Mouse (Mus musculus) mesoderm, embryonic 11.5 days (tissue): Measurements from ENCODE around the gene Sult4a1.
"Not testable (repeated sequence)": the region's sequence is repeated elsewhere in the genome, so short reads cannot be mapped to it uniquely, and the experiment has no call there.

Experiments
- DNase-seq: peaks from one replicate; pipeline ENCODE4 v3.0.0-alpha.2; 2012; ENCODE audit warnings: low read depth, low spot score

Sult4a1 gene

GRCm38 (mm10) chr15:84097536-84097935, 8.0 kb downstream of the Sult4a1 start:
- DNase-seq = not testable (repeated sequence)

DNA sequence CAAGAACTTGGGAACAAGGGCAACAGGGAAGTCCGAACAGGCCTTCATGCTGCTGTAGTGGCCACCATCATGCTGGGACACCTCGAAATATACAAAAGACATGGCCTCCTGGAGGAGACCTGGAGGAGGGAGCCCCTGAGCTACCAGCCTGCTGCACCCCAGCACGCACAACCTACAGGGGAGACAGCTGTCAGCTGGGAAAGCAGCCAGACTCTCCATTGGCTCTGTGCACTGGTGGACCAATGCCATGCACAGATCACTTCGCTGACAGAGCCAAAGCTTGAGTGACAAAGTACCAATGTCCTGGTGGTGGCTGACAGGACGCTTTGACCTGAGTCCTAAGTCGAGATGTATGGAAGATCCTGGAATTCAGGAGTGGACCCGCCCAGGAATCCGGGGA, 9.5 kb downstream of the Sult4a1 start:
- DNase-seq = no peak

GRCm38 (mm10) chr15:84094921-84095320, 10.6 kb downstream of the Sult4a1 start:
- no peak for DNase-seq

DNA sequence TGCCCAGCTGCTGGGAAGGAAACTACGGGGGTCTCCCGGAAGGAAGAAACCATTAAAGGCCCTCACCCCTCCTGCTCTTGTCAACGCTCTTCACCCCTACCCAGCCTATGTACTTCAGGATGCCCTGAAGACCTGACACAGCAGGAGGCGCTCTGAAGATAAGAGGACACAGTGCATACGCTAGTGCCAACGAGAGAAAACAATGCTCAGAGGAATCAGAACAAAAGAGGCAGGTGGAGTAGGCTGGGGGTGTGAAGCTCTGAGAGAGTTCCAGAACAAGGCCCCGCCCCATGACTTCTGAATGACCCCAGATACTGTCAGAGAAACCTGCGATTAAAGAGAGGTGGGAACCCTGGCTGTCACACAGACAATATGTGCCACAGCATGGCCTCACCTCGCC, 18.8 kb downstream of the Sult4a1 start:
- no peak for DNase-seq

DNA sequence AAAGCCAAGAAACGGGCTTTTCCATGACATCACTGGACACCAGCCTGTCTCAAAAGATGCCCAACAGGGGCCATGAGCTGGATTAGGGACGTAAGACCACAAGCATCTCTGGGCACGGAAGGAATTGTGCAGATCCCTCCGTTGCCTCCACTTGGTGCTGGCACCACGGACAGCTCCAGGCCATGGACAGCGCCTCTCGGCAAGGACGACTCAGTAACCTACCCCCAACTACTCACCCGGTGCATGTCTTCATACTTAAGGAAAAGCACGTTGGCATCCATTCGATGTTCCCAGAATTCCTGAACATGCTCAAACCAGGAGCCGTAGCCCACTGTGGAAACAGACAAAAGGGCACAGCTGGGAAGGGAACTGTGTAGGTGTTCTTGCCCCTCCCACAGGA, 19.2 kb downstream of the Sult4a1 start:
- peak; percentile 54 for DNase-seq

DNA sequence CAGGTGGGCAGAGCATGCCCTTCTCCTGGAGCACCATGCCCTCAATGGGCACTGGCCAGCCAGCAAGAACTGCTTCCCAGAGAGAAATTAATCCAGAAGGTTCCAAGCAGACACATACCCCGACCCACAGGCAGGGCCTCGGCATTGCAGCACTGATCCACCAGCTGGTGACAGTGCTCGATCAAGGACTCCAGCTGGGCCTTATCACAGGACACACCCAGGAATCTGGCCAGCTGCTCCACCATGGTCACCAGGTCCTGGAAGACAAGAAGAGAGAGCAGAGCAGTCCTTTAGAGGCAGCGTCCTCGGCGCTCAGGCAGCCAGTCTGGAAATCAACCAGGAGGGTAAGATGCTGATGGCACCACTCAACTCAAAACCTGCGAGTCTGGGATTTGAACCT, 25.5 kb downstream of the Sult4a1 start:
- DNase-seq = no peak

DNA sequence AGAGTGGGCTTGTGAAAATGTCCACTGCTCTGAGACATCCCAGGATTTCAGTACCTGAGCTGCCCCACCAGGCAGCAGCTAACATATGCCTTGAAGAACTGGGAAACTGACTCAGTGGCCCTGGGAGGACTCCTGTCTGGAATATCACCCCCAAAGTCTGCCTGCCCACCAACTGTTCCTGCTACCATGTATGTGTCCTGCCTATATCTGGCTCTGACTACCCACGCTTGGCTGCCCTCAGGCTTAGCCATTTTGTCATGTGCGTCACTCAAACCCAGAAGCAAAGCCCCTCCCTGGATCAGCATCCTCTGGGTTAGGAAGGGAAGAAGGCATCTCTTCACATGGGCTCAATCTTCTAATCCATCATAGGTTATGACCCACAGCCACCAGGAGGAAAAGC, 26.0 kb downstream of the Sult4a1 start:
- DNase-seq = no peak

GRCm38 (mm10) chr15:84078667-84079066, 26.9 kb downstream of the Sult4a1 start:
- no peak for DNase-seq

DNA sequence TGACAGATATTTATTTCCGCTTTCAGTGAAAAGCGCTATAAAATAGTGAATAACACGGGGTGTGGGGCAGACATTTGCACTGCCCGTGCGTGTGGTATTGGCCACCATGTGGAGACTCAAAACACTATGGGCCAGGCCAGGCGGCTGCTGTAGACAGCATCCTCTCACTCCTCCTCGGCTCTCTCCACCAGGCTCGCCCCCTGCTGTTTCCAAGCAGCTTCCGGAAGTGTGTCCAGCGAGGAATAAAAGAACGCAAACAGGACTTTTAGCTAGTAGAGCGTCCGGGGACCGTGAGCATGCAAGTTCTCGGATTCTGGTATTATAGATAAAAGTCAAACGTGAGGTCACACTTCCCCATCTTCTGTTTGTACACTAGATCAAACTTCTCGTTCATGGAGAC, 28.4 kb downstream of the Sult4a1 start:
- DNase-seq = no peak

DNA sequence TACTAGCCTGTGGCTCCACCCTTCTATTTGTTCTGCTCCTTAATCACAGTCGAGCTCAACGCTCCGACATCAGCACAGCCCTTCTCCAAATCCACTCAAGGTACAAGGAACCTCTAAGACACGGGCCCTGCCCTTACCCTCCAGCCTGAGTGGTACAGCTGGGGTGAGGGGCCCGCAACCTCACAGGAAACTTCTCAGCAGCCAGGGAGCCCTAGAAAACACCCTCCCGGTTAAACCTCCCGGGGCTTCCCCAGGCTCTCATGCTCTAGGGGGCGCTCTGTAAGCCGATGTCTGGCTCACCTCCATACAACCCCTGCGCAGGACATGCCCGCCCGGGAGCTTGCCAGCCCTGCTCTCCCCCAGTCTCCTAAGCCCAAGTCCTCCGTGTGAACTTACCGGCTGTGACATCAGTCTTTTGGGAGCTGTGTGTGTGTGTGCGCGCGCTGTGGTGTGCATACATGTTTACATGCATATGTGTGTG, 30.8 kb downstream of the Sult4a1 start:
- no peak for DNase-seq

GRCm38 (mm10) chr15:84073911-84074704, 31.4 kb downstream of the Sult4a1 start:
- peak; percentile 83 for DNase-seq

DNA sequence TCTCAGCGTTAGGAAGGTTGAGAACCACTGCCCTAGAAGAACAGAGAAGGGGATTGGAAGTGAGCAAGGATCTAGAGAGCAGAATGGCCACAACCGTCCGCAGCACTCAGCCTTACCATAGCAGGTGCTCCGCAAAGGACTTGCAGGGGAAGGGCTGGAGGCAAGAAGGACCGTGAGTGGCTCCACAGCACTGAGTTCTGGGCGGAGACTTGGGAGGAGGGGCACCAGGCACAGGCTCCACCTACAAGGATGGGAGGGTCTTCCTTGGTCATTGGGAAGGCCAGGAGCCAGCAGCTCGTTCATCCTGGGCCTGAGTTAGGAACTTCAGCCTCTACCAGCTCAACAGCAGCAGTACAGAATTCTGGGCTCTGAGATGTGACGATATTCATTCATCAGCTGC, 32.5 kb downstream of the Sult4a1 start:
- DNase-seq = no peak

GRCm38 (mm10) chr15:84072226-84072625, 33.3 kb downstream of the Sult4a1 start:
- DNase-seq = peak; percentile 75

DNA sequence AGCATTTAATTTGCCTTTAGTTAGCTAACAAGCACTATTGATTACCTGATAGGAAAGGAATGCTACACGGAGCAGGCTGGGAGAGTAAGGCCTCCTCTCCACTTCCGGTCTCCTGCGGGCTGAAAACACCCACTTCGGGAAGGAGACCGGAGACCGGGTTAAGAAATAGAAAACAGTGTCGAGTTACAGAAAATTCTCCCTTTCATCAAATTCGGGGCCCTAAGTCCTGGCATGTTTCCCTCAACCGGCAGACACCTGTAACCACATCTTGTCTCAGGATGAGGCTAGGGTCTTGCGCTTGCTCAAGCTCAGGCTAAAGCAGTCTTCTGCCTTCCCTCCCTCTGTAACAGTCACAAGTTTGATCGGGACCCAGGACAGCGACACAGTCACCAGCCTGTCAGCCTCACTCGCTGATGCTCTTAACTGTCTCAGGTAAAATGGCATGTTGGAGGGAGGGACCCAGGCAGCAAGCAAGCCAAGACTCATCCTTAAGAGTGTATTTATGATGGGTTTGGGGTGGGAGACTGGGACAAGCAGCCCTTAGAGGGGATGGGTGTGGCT, 35.4 kb downstream of the Sult4a1 start:
- peak; percentile 28 for DNase-seq

DNA sequence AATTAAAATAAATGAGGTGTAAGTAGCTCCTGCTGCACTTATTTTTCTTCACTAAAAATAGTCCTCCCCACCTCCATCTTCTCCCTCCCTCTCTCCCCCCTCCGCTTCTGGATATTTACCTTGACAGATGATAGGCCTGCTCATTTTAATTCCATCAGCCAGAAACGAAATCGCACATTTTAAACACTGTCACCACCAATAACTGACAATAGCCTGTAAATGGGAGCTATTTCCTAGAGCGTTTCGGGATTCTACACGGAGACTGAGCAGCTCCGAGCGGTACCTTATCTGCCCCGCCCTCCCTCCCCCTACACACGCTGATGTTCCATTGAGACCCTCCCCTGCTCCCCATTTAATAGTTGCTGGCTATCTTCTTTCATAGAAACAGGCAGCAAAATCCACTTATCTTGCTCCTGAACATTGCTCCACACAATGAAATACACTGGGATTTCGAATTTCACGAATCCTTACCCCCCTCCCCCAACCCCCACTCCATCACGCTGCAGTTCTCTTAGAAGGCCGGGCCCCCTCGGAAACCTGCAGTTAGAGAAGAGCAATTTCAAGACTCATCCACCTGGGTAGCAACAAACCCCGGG, 36.0 kb downstream of the Sult4a1 start:
- no peak for DNase-seq

GRCm38 (mm10) chr15:84065701-84066100, 39.9 kb downstream of the Sult4a1 start:
- no peak for DNase-seq

- peak; percentile 56 for DNase-seq
These were observed 40.4 kb downstream of the Sult4a1 start, which contains the start of gene Efcab6 for GRCm38 (mm10) chr15:84065140-84065539. Gene Efcab6, minus strand, starts transcription at chr15:84065379.

DNA sequence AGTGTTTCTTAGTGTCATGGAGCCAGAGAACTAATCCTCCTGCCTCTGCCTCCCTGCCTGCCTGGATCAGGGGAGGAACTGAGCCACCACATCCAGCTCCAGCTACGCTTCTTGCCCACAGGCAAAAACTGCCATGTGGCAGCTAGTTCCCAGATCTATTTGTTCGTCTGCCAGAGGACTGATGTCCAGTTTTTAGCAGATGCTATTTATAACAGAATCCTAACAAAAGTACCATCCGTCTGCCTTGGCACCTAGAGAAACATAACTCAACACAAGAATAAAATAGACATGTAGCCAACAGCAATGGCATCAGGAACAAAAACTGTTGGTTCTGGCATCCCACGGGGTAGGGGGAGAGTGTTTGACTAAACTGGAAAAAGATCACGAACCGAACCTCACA, 46.7 kb downstream of the Sult4a1 start:
- DNase-seq = no peak

DNA sequence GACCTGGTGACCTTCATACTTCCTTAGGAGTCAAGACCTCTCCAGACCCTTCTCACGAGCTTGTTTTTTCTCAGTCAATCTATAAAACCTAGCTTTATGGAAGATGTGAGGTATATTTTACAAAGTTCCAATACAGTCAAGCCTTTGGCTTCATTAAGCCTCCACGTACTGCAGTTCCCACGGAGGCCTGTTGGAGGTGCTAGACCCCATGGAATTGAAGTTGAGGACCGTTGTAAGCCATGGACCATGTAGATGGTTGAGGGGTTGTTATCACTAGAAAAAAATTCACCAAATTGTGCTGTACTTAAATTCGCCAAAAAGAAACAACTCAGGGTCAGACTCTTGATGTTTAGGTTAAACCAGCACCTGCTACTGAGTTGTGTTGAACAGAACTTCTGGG, 49.5 kb downstream of the Sult4a1 start:
- DNase-seq = no peak

GRCm38 (mm10) chr15:84053859-84054258, 51.7 kb downstream of the Sult4a1 start:
- peak; percentile 80 for DNase-seq

DNA sequence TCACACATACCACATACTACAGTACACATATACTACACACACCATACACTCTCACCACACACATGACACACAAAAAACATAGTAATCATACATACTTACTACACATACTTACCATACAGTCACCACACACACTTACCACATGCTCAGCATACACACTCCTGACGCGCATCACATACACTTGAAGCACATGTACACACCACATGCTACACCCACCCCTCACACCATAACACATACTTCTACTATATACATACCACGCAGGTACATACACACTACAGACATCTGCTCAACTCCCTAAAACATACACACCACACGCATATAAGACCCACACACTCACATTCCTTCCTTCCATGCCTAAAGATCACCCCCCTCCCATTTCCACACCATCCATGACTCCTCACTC, 52.3 kb downstream of the Sult4a1 start:
- DNase-seq = no peak

DNA sequence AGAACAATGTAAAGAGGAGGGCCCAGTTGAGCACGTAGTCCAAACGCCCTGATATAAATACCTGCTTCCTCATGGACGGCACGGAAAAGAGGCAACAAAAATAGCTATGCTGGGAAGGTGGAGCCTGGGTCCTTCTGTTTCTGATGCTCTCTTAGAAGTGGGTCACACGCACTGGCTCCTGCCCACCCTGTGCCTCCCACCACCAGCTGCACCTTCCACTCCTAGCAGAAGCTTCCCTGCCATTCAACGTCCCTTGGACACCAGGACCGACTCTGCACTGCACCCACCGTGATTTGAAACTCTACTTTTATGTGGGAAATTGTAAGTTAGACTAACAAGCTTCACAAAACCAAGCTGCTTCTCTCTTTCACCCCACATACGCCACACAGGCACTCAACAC, 53.2 kb downstream of the Sult4a1 start:
- DNase-seq = no peak

DNA sequence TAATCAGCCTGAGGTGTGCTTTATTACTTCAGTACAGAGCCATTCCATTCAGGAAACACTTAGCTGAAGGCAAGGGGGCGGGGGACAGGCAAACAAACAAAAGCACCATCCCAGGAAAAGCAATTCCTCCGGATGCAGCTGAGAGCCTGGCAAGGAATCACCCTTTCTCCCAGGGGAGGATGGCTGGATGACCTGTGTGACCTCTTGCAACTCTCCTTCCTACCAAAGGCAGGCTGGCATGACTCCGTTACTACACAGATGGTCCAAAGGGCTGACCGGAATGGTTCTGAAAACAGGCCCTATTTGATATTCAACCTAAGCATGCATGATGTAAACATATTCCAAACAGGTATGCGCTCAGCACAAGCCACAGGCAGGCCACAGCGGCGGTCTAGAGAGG, 56.0 kb downstream of the Sult4a1 start:
- DNase-seq = no peak
